Mouse (Mus musculus) kidney, adult 2 months (tissue): ENCODE data around the gene Mcts1.

Source experiments
- CTCF ChIP-seq: fragments of 200-500 bp; conservative IDR thresholded peaks from 2 replicates; pipeline ENCODE4 v1.5.1; 2011; ENCODE audit warnings: low read depth, mild to moderate bottlenecking, control low read depth, low read length, moderate library complexity, mixed read lengths; ENCODE audit not compliant: insufficient read depth, insufficient read length
- POLR2A ChIP-seq: fragments of 200-500 bp; IDR thresholded peaks from one replicate; pipeline ENCODE4 v1.6.1; 2011; ENCODE audit warnings: low read depth, low read length, control low read depth

- TF ChIP-seq CTCF = no peak
- TF ChIP-seq POLR2A = no peak
These were observed 41.1 kb downstream of the Mcts1 start for GRCm38 (mm10) chrX:38641435-38641834.
